Mouse (Mus musculus) frontal cortex, adult 2 months (tissue): ENCODE measurements around the gene Sin3a. TPM values are rescaled to one million over a fixed set of nuclear protein-coding genes. Genes with fewer than 3 reads are reported as not detected.

Source experiments
- DNase-seq, 2 experiments: peaks; one replicate each; pipeline ENCODE4 v3.0.0; 2022; ENCODE audit warnings: low spot score in 1 of 2; ENCODE audit errors: extremely low spot score in 1 of 2
- polyA plus RNA-seq: library from polyadenylated mRNA; depleted of rRNA; stranded (reverse); fragments of >200 nt; gene quantifications from 2 replicates; pipeline ENCODE4 v1.2.3, GENCODE M21; 2012; rRNA removed

Gene Sin3a
- polyA plus RNA-seq, 1 experiment, result 29.9 TPM

GRCm38 (mm10) chr9:57163137-57163536, 91.3 kb downstream of the Sin3a start:
- DNase-seq, result no peak

- DNase-seq, result no peak
These were observed 94.3 kb downstream of the Sin3a start for GRCm38 (mm10) chr9:57166173-57166572.

- no peak for DNase-seq
These were observed 96.6 kb downstream of the Sin3a start for GRCm38 (mm10) chr9:57168411-57168810.

Other genes starting within 250 kb of the Sin3a start
- gene Odf3l1, start 207.4 kb upstream of the Sin3a start, polyA plus RNA-seq, result 0.13 and 0.22 TPM in 2 replicates
- 10.9 and 12.0 TPM in 2 replicates for gene Cspg4, start 207.0 kb upstream of the Sin3a start, polyA plus RNA-seq
- 4.9 and 5.3 TPM in 2 replicates for gene Snx33, start 143.7 kb upstream of the Sin3a start, polyA plus RNA-seq
- 83.7 and 94.4 TPM in 2 replicates for gene Imp3, start 134.6 kb upstream of the Sin3a start, polyA plus RNA-seq
- gene Snupn, start 121.2 kb upstream of the Sin3a start, polyA plus RNA-seq, result 16.1 and 16.2 TPM in 2 replicates
- gene Ptpn9, start 77.1 kb upstream of the Sin3a start, polyA plus RNA-seq, result 25.1 TPM in 2 replicates
- gene Man2c1, start 58.6 kb downstream of the Sin3a start, polyA plus RNA-seq, result 241 and 243 TPM in 2 replicates
- gene Neil1, start 76.3 kb downstream of the Sin3a start, polyA plus RNA-seq, result 13.5 and 15.0 TPM in 2 replicates
- 173 and 188 TPM in 2 replicates for gene Commd4, start 86.3 kb downstream of the Sin3a start, polyA plus RNA-seq
- gene Trcg1, start 164.5 kb downstream of the Sin3a start, polyA plus RNA-seq, result not detected in 2 replicates
- 4.6 and 5.4 TPM in 2 replicates for gene 1700017B05Rik, start 190.6 kb downstream of the Sin3a start, polyA plus RNA-seq